Comparison of ENCODE assay signal across 8 mouse cellular contexts in the genomic region with DNA sequence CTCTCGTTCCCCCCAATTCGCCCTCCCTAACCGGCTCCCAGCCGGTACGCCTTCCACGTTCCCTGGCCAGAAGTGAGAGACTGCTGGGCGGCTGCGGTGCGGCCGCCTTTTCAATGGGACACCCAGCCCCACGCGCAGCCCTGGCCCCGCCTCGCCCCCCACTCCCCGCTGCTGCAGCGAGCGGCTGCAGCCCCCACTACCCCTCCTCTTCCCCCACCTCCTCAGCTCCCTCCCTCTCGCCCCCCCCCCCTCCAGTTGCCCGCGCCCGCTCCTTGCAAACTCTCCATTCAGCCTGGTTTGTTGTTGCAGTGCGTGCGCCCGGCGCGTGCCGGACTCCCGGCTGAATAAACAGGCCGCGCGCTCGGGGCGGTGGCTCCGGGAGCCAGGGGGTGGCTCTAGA. TPM values are rescaled to one million over a fixed set of nuclear protein-coding genes. Genes with fewer than 3 reads are reported as not detected.
DNase-seq lines count a peak whose midpoint lies in the region; ATAC-seq lines count a peak whose summit lies in the region.

TSS of gene Ascl1 (minus strand) at position 85 of the 400 bp plus-strand sequence.

- WGBS in intestine, embryonic 16.5 days, result under 1% methylated on average over 31 of the region's 34 CpGs
- 0% methylated on average over 33 of the region's 34 CpGs for WGBS in neural tube, embryonic 14.5 days

- peak within 1 kb of the TSS; percentile 61 for H3K4me3 ChIP-seq in intestine, embryonic 16.5 days (ENCODE audit: low read length)
- H3K4me3 ChIP-seq in neural tube, embryonic 14.5 days (ENCODE audit: low read depth, low read length), result peak within 1 kb of the TSS; percentile 79

- H3K9me3 ChIP-seq in intestine, embryonic 16.5 days (ENCODE audit: control insufficient read depth, low read length), result peaks cover 9% of the 10 kb centered on the region
- H3K9me3 ChIP-seq in neural tube, embryonic 14.5 days (ENCODE audit: control insufficient read depth, low read length), result no peaks in the 10 kb centered on the region

- H3K36me3 ChIP-seq in intestine, embryonic 16.5 days (ENCODE audit: control insufficient read depth, insufficient read depth, low read length), result no peaks in the 10 kb centered on the region
- no peaks in the 10 kb centered on the region for H3K36me3 ChIP-seq in neural tube, embryonic 14.5 days (ENCODE audit: control insufficient read depth, insufficient read depth, low read length)

- peak; percentile 67 for ATAC-seq in intestine, embryonic 16.5 days
- peak; percentile 49 for ATAC-seq in neural tube, embryonic 14.5 days (ENCODE audit: low read depth)
- ATAC-seq in inflammation-experienced regulatory T-cells, adult 6 months, result no peak

- peaks cover 17% of the 10 kb centered on the region; the same call in 1 of the 2 replicates for H3K4me1 ChIP-seq in intestine, embryonic 16.5 days (ENCODE audit: control insufficient read depth, insufficient read depth, low read length)
- peaks cover 27% of the 10 kb centered on the region for H3K4me1 ChIP-seq in neural tube, embryonic 14.5 days (ENCODE audit: control insufficient read depth, insufficient read depth, low read length)

- peaks cover 78% of the 10 kb centered on the region for H3K27me3 ChIP-seq in intestine, embryonic 16.5 days (replicated peaks; ENCODE audit: control insufficient read depth, insufficient read depth, low read length)
- no peaks in the 10 kb centered on the region for H3K27me3 ChIP-seq in neural tube, embryonic 14.5 days (ENCODE audit: control insufficient read depth, insufficient read depth, low read length)

- H3K9ac ChIP-seq in intestine, embryonic 16.5 days (ENCODE audit: low read depth, low read length), result peak within 1 kb of the TSS; percentile 60
- H3K9ac ChIP-seq in neural tube, embryonic 14.5 days (replicated peaks; ENCODE audit: low read depth, low read length), result peak within 1 kb of the TSS; percentile 76

- DNase-seq in cerebellum, postnatal 10 days, result peak; percentile 45 to 64
- no peak for DNase-seq in cerebellum, adult 11 months
- peak; percentile 60 to 77 for DNase-seq in right cerebral cortex, postnatal 10 days (ENCODE audit: low spot score in 2 of 2)
- no peak for DNase-seq in right cerebral cortex, adult 2 months (ENCODE audit: low spot score in 2 of 2)
- DNase-seq in B cell, adult 2 months, result no peak

- H3K27ac ChIP-seq in intestine, embryonic 16.5 days (ENCODE audit: low read length), result peak within 1 kb of the TSS; percentile 66
- peak within 1 kb of the TSS; percentile 84 for H3K27ac ChIP-seq in neural tube, embryonic 14.5 days (ENCODE audit: low read depth, low read length)

- peak within 1 kb of the TSS; percentile 95 for H3K4me2 ChIP-seq in intestine, embryonic 16.5 days (ENCODE audit: low read depth, low read length)
- peak within 1 kb of the TSS; percentile 92 for H3K4me2 ChIP-seq in neural tube, embryonic 14.5 days (ENCODE audit: low read depth, low read length)

RNA-seq across cellular contexts. Expression of gene Ascl1, which starts in this region (rescaled TPM):
- 3.1 and 4.2 TPM in 2 replicates for polyA plus RNA-seq in intestine, embryonic 16.5 days (2015; fragmentation: Nextera tagmentation; extraction: Ambion mirVana)
- 8.7 and 8.8 TPM in 2 replicates for polyA plus RNA-seq in neural tube, embryonic 14.5 days (2014; fragmentation: Nextera tagmentation; extraction: Ambion mirVana)
- polyA plus RNA-seq in inflammation-experienced regulatory T-cells, adult 6 months (2017; shearing (Covaris generic)), result not detected

Comparison
In these comparisons a context has a peak if more than half of its experiments do, and no peak if none do; other contexts are left out.
1. DNase-seq: peak in cerebellum, postnatal 10 days (2 of 2) and right cerebral cortex, postnatal 10 days (2 of 2); none in cerebellum, adult 11 months (single experiment), right cerebral cortex, adult 2 months (0 of 2) and B cell, adult 2 months (0 of 2).